Mouse (Mus musculus) midbrain, embryonic 15.5 days (tissue): ENCODE data around the gene Pirb. TPM values are rescaled to one million over a fixed set of nuclear protein-coding genes. Genes with fewer than 3 reads are reported as not detected.

Experiments
- ATAC-seq: fragments of 200-750 bp; cut with Nextera tagmentation; replicated peaks from 2 replicates; pipeline ENCODE4 v1.8.0; 2017; ENCODE audit warnings: moderate TSS enrichment
- H3K27ac ChIP-seq: fragments of 300-500 bp; sonication (generic); 2 replicates; pipeline ENCODE4 v1.5.1; 2015; ENCODE audit warnings: mild to moderate bottlenecking, inconsistent platforms
- H3K27me3 ChIP-seq: fragments of 300-500 bp; sonication (generic); replicated peaks from 2 replicates; pipeline ENCODE4 v1.6.1; 2015; ENCODE audit warnings: inconsistent platforms
- H3K36me3 ChIP-seq: fragments of 300-500 bp; sonication (generic); replicated peaks from 2 replicates; pipeline ENCODE4 v1.6.1; 2015; ENCODE audit warnings: inconsistent platforms
- H3K4me1 ChIP-seq: fragments of 300-500 bp; sonication (generic); 2 replicates; pipeline ENCODE4 v1.6.1; 2015; ENCODE audit warnings: inconsistent platforms
- H3K4me2 ChIP-seq: fragments of 300-500 bp; sonication (generic); 2 replicates; pipeline ENCODE4 v1.6.1; 2015; ENCODE audit warnings: inconsistent platforms, mild to moderate bottlenecking, moderate library complexity
- H3K4me3 ChIP-seq: fragments of 300-500 bp; sonication (generic); 2 replicates; pipeline ENCODE4 v1.5.1; 2015; ENCODE audit warnings: mild to moderate bottlenecking, inconsistent platforms
- H3K9ac ChIP-seq: fragments of 300-500 bp; sonication (generic); 2 replicates; pipeline ENCODE4 v1.6.1; 2015; ENCODE audit warnings: mild to moderate bottlenecking, inconsistent platforms
- H3K9me3 ChIP-seq: fragments of 300-500 bp; sonication (generic); 2 replicates; pipeline ENCODE4 v1.6.1; 2016; ENCODE audit warnings: inconsistent platforms
- WGBS: fragments of 180-500 bp; shearing (Covaris S2); methylation state at CpG from one replicate; pipeline ENCODE4 v1.1.7; 2015; ENCODE audit warnings: mixed read lengths; 5-methylcytosine and 5-hydroxymethylcytosine counted together
- polyA plus RNA-seq: library from polyadenylated mRNA; unstranded; fragments of >200 nt; fragmentation: Nextera tagmentation; extraction: Ambion mirVana; gene quantifications from 2 replicates; pipeline ENCODE4 v1.2.1, GENCODE M21; 2015

The Pirb gene
- polyA plus RNA-seq, 1 experiment from 2014 or later, result 0.43 TPM

DNA sequence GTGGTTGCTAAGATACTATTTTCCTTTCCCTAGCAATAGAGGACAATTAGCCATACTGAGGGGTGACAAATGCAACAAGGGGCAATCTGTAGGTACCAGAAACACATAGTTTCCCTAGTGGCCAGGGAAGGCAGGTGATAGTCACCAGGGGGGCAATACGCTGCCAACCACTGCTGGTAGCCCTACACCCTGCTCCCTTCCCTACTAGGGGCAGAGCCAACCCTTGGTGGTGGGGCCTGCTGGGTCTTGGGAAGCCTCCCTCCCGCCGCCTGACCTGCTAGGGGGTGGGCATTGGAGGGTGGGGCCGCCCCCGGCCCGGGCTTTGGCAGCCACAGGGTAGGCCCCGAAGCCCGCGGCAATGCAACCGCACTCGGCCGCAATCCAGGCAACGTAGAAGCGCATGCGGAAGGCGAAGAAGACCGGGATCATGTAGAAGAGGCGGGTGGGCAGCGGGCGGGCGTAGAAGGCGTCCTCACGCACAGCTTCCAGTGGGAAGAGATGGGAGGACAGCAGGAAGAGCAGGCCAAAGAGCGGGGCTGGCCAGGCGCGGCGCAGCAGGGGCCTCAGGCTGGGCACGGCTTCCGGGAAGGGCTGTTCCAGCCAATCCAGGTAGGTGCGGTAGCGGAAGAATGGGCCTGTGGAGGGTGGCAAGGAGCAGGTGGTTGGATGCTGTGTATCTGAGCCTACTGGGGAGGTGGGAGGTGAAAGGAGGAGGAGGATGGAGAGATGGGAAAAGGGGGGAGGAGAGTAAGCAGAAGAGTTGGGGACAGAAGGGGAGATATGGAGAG is 34.6 kb downstream of the Pirb start:
- 78% methylated on average over 31 of the region's 31 CpGs for WGBS
- Histone ChIP-seq H3K27me3 (no peaks in the 10 kb centered on the region), H3K9me3 (no peaks in the 10 kb centered on the region), H3K4me2 (no peak overlapping the region), H3K9ac (no peak overlapping the region), H3K27ac (peak overlapping the region; percentile 79), H3K4me3 (no peak overlapping the region), H3K36me3 (peaks cover 6% of the 10 kb centered on the region; the same call in 1 of the 2 replicates), H3K4me1 (peaks cover 24% of the 10 kb centered on the region)
- ATAC-seq, result 0 out of 2 replicates have a peak, but pooled peaks have one; percentile 34

DNA sequence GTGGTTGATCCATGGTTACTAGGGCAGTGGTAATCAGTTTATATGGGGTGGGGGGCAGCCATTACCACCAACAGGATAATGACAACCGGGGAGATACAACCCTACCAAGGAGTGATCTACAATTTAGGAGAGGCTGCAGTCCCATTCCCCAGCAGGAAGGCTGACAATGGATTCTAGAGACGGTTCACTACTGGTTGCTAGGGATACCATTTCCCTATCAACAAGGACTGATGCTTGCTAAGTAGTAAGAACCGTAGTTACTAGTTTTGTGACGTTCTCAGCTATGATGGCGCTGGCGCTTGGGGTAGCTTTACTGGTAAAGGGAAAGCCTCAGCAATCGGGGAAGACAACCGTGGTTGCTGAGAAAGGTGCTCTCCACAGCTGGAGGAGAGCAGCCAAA is 35.5 kb downstream of the Pirb start:
- no peak overlapping the region for H3K4me2 ChIP-seq
- no peaks in the 10 kb centered on the region for H3K9me3 ChIP-seq
- 0 out of 2 replicates have a peak overlapping the region, but pooled peaks have one; percentile 11 for H3K9ac ChIP-seq
- peak overlapping the region; percentile 79 for H3K27ac ChIP-seq
- WGBS, result 66% methylated on average over 8 of the region's 8 CpGs
- H3K4me3 ChIP-seq, result no peak overlapping the region
- peak; percentile 51; the same call in 1 of the 2 replicates for ATAC-seq
- H3K36me3 ChIP-seq, result peaks cover 6% of the 10 kb centered on the region; the same call in 1 of the 2 replicates
- H3K4me1 ChIP-seq, result peaks cover 24% of the 10 kb centered on the region
- no peaks in the 10 kb centered on the region for H3K27me3 ChIP-seq

DNA sequence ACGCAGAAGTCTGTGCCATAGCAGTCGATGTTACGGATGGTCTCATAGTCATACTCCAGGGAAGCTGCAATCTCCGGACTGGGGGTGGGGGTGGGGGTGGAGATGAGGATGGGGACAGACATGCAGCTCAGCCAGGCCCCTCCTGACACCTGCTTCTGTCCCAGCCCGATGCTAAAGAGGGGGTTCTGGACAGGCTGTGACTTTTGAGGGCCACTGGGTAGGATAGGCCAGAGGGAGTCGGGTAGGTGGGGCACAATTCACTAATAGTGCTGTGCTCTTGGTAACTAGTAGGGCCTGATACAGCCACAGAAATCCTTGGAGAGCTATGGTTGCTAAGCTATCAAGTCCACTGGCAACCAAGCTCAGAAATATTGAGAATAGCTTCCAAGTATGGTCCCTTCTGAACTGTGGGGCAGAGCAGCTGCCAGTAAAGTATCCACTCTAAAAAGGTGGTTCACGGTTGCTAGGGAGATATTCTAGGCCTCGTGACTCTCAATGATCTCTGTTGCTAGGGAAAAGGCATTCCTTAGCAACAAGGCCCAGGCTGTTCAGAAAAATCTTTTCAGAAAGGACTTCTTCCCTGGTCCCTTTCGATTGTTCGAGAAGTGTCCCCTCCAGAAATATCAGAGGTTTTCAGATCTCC is 36.2 kb downstream of the Pirb start:
- peak overlapping the region; percentile 11; the same call in 1 of the 2 replicates for H3K9ac ChIP-seq
- H3K4me2 ChIP-seq, result peak overlapping the region; percentile 11; the same call in 1 of the 2 replicates
- peak; percentile 87 for ATAC-seq

DNA sequence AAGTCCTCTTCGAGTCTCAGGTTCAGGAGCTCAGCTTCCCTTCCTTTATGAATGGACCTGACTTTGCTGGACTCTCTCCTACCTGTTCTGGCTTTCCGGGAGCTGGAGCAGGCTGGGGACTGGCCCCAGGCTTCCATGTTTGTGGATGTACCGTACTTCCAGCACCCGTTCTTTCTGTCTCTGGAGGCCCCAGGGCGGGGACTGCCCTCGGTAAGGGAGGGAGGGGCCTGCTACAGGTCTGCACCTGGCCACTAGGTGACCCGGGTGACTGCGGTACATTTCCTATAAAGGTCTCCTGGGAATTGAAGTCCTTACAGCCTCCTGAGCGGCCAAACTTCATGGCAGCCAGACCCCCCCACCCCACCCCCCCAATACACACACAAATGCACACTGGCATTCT is 42.8 kb downstream of the Pirb start, which contains the start of gene Tmc4:
Gene Tmc4, minus strand, starts transcription at position 212 of the 400 bp plus-strand sequence.
- WGBS, result 54% methylated on average over 9 of the region's 9 CpGs
- no peaks in the 10 kb centered on the region for H3K4me1 ChIP-seq
- no peak within 1 kb of the TSS for H3K4me3 ChIP-seq
- H3K36me3 ChIP-seq, result peaks cover 11% of the 10 kb centered on the region; the same call in 1 of the 2 replicates
- H3K9me3 ChIP-seq, result no peaks in the 10 kb centered on the region
- no peak within 1 kb of the TSS for H3K27ac ChIP-seq
- H3K27me3 ChIP-seq, result no peaks in the 10 kb centered on the region
- no peak within 1 kb of the TSS for H3K9ac ChIP-seq
- no peak for ATAC-seq
- no peak within 1 kb of the TSS for H3K4me2 ChIP-seq

More for the DNA sequence above, 36.2 kb downstream of the Pirb start:
- Histone ChIP-seq H3K27me3 (no peaks in the 10 kb centered on the region), H3K36me3 (peaks cover 6% of the 10 kb centered on the region; the same call in 1 of the 2 replicates), H3K4me3 (no peak overlapping the region), H3K4me1 (peaks cover 24% of the 10 kb centered on the region), H3K27ac (peak overlapping the region; percentile 79), H3K9me3 (no peaks in the 10 kb centered on the region)
- WGBS, result 43% methylated on average over 10 of the region's 10 CpGs

DNA sequence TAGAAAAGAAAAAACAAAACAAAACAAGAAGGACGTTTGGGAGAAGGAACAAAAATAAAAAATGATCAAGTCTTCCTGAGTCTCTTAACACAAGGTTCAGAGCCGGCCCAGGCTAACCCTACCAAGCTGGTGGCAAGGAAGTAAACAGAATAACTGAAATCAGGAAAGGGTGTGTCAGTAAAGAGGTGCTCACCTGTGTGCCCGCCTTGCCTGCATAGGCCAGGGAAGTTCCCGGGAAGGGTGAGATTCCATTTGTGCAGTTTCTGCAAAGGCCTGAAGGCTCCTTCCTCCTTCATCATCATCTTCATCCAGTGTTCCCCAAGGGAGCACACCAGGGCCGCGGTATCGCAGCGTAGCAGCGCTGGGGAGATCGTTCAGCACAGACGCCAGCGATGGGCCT is 43.8 kb downstream of the Pirb start:
- WGBS, result 90% methylated on average over 12 of the region's 12 CpGs
- ATAC-seq, result no peak
- no peaks in the 10 kb centered on the region for H3K4me1 ChIP-seq
- H3K27me3 ChIP-seq, result no peaks in the 10 kb centered on the region
- H3K4me3 ChIP-seq, result no peak overlapping the region
- H3K4me2 ChIP-seq, result no peak overlapping the region
- no peaks in the 10 kb centered on the region for H3K9me3 ChIP-seq
- peaks cover 11% of the 10 kb centered on the region; the same call in 1 of the 2 replicates for H3K36me3 ChIP-seq
- no peak overlapping the region for H3K27ac ChIP-seq
- H3K9ac ChIP-seq, result no peak overlapping the region

DNA sequence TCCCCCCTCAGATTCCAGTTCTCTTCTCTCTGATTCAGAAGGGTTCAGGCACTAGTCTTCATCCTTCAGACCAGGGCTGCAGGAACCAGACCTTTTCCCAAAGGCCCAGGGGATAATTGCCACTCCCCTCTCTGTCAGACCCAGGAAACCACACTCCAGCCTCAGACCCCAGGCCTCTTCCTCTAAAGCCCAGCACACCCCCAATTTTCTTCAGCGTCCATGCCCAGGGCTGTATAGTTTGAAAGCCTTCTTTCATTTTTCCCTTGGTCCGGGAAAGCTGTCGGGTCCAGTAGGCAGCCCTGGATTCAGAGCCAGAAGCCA is 45.0 kb downstream of the Pirb start:
- ATAC-seq, result peak; percentile 47
- Histone ChIP-seq H3K27ac (no peak overlapping the region), H3K9me3 (no peaks in the 10 kb centered on the region), H3K4me2 (no peak overlapping the region), H3K9ac (no peak overlapping the region), H3K4me3 (no peak overlapping the region), H3K4me1 (no peaks in the 10 kb centered on the region), H3K36me3 (peaks cover 11% of the 10 kb centered on the region; the same call in 1 of the 2 replicates), H3K27me3 (no peaks in the 10 kb centered on the region)
- 82% methylated on average over 3 of the region's 3 CpGs for WGBS

DNA sequence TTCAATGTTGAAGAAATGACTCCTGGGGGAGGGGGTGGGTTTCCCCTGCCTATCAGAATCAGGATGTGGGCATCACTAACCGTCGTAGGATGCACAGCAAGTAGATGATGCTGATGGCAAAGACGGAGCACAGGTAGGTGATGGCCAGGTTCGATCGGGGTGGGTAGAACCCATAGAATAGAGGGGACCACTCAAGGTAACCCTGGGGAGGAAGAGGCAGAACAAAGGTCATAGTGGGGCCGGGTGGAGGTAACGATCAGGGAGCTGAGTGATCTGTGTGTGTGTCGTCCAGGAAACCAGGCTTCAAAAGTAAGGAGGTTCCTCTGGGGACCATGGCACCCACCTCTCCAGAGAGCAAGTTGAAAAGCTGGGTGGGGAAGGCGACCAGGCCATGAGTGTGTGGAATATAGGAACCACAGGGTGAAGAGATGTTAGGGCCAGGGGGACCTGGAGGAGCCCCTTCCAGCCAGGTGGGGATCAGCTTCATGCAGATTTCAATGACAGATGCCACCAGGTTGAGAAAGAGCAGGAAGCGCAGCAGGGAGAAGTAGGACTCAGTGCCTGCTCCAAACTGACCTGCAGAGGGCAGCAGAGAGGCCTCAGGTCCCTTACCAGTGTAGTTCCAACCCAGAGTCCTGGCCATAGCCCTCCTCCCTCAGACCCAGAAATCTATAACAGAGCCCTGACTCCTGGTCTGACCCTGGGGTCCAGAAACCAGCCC is 45.5 kb downstream of the Pirb start:
- Histone ChIP-seq H3K4me2 (no peak overlapping the region), H3K4me1 (no peaks in the 10 kb centered on the region), H3K9ac (no peak overlapping the region), H3K9me3 (no peaks in the 10 kb centered on the region), H3K27me3 (no peaks in the 10 kb centered on the region), H3K27ac (no peak overlapping the region), H3K36me3 (peaks cover 11% of the 10 kb centered on the region; the same call in 1 of the 2 replicates), H3K4me3 (no peak overlapping the region)
- WGBS, result 71% methylated on average over 10 of the region's 10 CpGs
- peak; percentile 88 for ATAC-seq

DNA sequence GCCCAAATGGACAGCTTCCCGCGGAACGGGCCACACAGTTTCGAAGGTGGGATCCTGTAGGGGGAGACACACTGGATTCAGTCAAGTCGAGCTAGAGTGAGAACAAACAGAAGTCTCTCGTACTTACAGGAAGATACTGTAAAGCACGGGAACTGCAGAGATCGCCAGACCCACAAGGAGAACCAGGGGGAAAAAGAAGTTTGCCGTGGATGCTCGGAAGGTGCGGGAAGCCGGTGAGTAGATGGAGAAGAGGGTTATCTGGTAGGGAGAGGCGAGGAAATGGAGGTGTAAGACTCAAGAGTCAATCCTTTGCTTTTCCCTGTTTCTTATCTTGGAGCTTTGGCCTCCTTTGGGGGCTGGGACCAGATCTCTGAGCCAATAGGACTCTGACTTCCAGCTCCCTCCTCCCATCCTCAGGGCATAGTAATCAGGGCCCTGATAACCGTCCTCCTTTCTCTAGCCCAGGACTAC is 53.2 kb downstream of the Pirb start:
- Histone ChIP-seq H3K9ac (no peak overlapping the region), H3K4me2 (no peak overlapping the region), H3K27ac (no peak overlapping the region), H3K9me3 (no peaks in the 10 kb centered on the region), H3K27me3 (no peaks in the 10 kb centered on the region), H3K36me3 (peaks cover 9% of the 10 kb centered on the region; the same call in 1 of the 2 replicates), H3K4me3 (no peak overlapping the region), H3K4me1 (peaks cover 22% of the 10 kb centered on the region)
- no peak for ATAC-seq
- 25% methylated on average over 14 of the region's 14 CpGs for WGBS

DNA sequence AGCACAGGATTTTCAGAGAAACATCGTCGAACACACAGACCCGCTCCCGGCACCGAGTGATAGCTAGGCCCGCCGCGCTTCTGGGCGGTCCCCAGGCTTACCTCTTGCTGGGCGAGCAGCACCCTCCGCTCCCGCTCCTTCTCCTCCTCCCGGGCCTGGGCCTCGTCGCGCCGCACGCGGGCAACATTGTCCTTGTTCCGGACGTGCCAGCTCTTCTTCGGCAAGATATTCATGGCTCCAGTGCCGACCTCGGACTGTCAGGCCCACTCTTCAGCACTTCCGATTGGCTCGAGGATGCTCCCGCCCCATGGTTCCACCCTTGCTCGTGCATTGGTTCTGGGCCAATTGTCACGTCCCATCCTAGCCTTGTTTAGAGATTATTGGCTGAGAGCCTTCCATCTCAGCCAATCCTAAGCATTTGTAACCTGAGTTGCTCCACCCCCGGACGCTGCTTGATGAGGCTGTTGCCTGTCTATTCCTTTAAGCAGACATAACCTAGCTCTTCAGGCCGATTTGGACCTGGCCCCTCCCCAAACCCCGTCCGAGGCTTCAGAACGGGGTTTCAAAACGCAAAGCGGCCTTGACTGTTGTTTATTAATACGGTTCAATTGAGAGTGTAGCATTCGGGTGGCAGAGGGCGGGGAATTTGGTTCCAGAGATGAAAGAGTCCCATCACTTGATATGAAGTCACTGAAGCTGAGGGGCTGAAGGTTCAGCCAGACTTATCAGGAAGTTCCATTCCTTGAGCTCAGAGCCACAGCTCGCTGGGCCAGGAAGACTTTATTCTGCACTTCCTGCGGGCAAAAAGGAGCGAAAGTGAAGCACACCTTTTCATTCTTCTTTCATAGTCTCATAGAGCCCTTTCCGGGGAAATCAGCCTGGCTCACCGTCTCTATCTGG is 54.7 kb downstream of the Pirb start, which contains the start of gene Leng1:
Gene Leng1, minus strand, starts transcription at position 626 of the 900 bp plus-strand sequence.
- peaks cover 21% of the 10 kb centered on the region; the same call in 1 of the 2 replicates for H3K36me3 ChIP-seq
- peak within 1 kb of the TSS; percentile 75 for H3K4me3 ChIP-seq
- WGBS, result 4% methylated on average over 45 of the region's 45 CpGs
- H3K27me3 ChIP-seq, result no peaks in the 10 kb centered on the region
- H3K9ac ChIP-seq, result peak within 1 kb of the TSS; percentile 62
- H3K4me2 ChIP-seq, result peak within 1 kb of the TSS; percentile 67
- peak; percentile 99 for ATAC-seq
- H3K9me3 ChIP-seq, result no peaks in the 10 kb centered on the region
- peak within 1 kb of the TSS; percentile 80 for H3K27ac ChIP-seq
- H3K4me1 ChIP-seq, result peaks cover 22% of the 10 kb centered on the region

DNA sequence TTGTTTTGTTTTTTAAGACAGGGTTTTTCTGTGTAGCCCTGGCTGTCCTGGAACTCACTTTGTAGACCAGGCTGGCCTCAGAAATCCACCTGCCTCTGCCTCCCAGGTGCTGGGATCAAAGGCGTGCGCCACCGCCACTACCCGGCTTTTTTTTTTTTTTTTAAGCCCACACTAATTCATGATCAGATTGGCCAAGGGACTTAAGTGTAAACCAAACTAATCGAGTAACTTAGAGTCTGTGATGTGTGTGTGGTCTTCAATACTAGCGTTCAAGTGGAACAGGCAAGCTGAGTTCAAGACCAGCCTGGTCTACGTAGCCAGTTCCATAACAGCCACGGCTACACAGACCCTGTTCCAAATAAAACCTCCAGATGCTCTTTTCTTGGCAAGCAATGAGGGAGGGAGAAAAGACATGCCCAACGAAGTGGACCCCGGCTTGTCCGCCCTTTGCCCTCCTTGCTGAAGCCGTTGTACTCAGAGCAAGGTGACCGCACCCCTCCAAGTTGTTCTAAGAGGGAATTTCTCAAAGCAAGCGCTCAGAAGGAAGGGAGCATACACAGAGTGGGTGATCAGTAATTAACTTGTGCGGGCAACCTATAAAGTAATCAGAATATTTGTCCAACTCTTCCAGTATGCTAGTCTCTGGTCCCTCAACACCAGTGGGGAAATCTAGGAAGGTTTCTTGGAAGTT is 55.5 kb downstream of the Pirb start:
- Histone ChIP-seq H3K4me1 (peaks cover 22% of the 10 kb centered on the region), H3K9ac (peak overlapping the region; percentile 62), H3K27me3 (no peaks in the 10 kb centered on the region), H3K9me3 (no peaks in the 10 kb centered on the region), H3K27ac (peak overlapping the region; percentile 79), H3K36me3 (peaks cover 29% of the 10 kb centered on the region), H3K4me2 (peak overlapping the region; percentile 67), H3K4me3 (peak overlapping the region; percentile 75)
- ATAC-seq, result peak; percentile 28
- WGBS, result 30% methylated on average over 15 of the region's 15 CpGs
